Mouse (Mus musculus): ENCODE data around the gene Ccdc70.

DNA sequence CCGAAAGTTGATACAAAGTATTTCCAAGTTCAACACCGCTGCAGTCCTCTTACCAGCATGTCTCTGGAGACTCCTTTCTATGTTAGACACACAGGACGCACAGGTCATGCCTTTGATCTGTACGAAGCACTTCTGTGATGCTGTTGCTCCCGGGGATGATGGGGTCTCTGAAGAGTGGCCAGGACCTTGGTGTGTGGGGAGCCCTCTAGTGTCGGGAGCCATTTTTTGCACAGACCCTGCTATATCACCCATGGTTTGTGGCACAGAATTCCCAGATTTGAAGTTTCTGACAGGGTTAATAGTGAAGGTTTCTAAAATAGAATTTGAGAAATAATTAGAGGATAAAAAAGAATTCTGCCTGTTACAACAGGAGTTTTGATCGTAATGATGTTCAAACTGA is 52.7 kb downstream of the Ccdc70 start:
- TF ChIP-seq POLR2A (IDR thresholded peaks at IDR 0.05; ENCODE audit: borderline replicate concordance, control insufficient read depth, low read depth, low read length) (no peak), CTCF (IDR thresholded peaks at IDR 0.05; ENCODE audit: control insufficient read depth, insufficient read depth, low read length) (no peak)

All from bone marrow, adult 2 months (tissue).